Mouse (Mus musculus) heart, embryonic 11.5 days (tissue): ENCODE data around the gene Gzmk. TPM values are rescaled to one million over a fixed set of nuclear protein-coding genes. Genes with fewer than 3 reads are reported as not detected.

Experiments used
- ATAC-seq: fragments of 200-750 bp; cut with Nextera tagmentation; replicated peaks from 2 replicates; pipeline ENCODE4 v1.8.0; 2017; ENCODE audit warnings: moderate library complexity; ENCODE audit not compliant: insufficient number of reproducible peaks, low FRiP score, low TSS enrichment
- H3K27ac ChIP-seq: fragments of 300-500 bp; sonication (generic); 2 replicates; pipeline ENCODE4 v1.5.1; 2014; ENCODE audit warnings: mild to moderate bottlenecking, low read depth, low read length
- H3K27me3 ChIP-seq: fragments of 300-500 bp; sonication (generic); 2 replicates; pipeline ENCODE4 v1.6.1; 2014; ENCODE audit warnings: mild to moderate bottlenecking, low read length, mixed read lengths; ENCODE audit not compliant: control insufficient read depth, insufficient read depth
- H3K36me3 ChIP-seq: fragments of 300-500 bp; sonication (generic); 2 replicates; pipeline ENCODE4 v1.6.1; 2014; ENCODE audit warnings: mild to moderate bottlenecking, low read length, moderate library complexity, mixed read lengths; ENCODE audit not compliant: control insufficient read depth, insufficient read depth
- H3K4me1 ChIP-seq: fragments of 300-500 bp; sonication (generic); 2 replicates; pipeline ENCODE4 v1.6.1; 2014; ENCODE audit warnings: low read length; ENCODE audit not compliant: control insufficient read depth, insufficient read depth
- H3K4me2 ChIP-seq: fragments of 300-500 bp; sonication (generic); 2 replicates; pipeline ENCODE4 v1.6.1; 2014; ENCODE audit warnings: mild to moderate bottlenecking, moderate library complexity
- H3K4me3 ChIP-seq: fragments of 300-500 bp; sonication (generic); 2 replicates; pipeline ENCODE4 v1.5.1; 2014; ENCODE audit warnings: low read depth, low read length
- H3K9ac ChIP-seq: fragments of 300-500 bp; sonication (generic); 2 replicates; pipeline ENCODE4 v1.6.1; 2014; ENCODE audit warnings: mild to moderate bottlenecking, low read depth, low read length, moderate library complexity
- H3K9me3 ChIP-seq: fragments of 300-500 bp; sonication (generic); replicated peaks from 2 replicates; pipeline ENCODE4 v1.6.1; 2016; ENCODE audit warnings: low read length; ENCODE audit not compliant: control insufficient read depth
- WGBS: fragments of 180-500 bp; shearing (Covaris S2); extraction: QIAGEN DNeasy Blood & Tissue Kit; methylation state at CpG from one replicate; pipeline ENCODE4 v1.1.7; 2014; ENCODE audit not compliant: insufficient replicate concordance; 5-methylcytosine and 5-hydroxymethylcytosine counted together
- polyA plus RNA-seq: library from polyadenylated mRNA; unstranded; fragments of >200 nt; fragmentation: Nextera tagmentation; extraction: Ambion mirVana; gene quantifications from 2 replicates; pipeline ENCODE4 v1.2.1, GENCODE M21; 2014

Gene Gzmk
- polyA plus RNA-seq, 1 experiment from 2014 or later, result not detected

DNA sequence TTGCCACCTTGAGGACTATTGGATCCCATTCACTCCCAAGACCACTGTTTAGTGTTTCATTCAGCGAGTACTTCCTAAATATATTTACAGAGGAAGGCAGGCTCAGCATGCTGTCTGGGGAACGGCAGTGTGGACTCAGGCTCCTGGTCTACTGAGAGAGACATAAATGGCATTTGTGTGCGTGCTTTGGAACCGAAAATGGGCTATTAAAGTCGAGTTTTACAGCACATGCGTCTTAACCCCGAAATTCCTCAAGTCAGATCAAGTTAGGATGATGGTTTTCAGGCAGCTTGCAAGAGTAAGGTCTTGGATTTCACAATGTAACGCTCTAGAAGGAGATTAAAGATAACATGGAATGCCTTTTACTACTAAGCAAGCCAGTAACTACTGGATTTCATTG, 25.0 kb downstream of the Gzmk start:
- H3K9ac ChIP-seq, result no peak overlapping the region
- no peak overlapping the region for H3K4me2 ChIP-seq
- no peaks in the 10 kb centered on the region for H3K36me3 ChIP-seq
- H3K4me3 ChIP-seq, result no peak overlapping the region
- no peaks in the 10 kb centered on the region for H3K27me3 ChIP-seq
- 67% methylated on average over 8 of the region's 8 CpGs for WGBS
- no peak overlapping the region for H3K27ac ChIP-seq
- no peaks in the 10 kb centered on the region; the same call in 1 of the 2 replicates for H3K4me1 ChIP-seq
- no peaks in the 10 kb centered on the region for H3K9me3 ChIP-seq
- ATAC-seq, result no peak

- ATAC-seq, result no peak
- Histone ChIP-seq H3K27ac (no peak overlapping the region), H3K4me1 (no peaks in the 10 kb centered on the region; the same call in 1 of the 2 replicates), H3K4me2 (no peak overlapping the region), H3K27me3 (no peaks in the 10 kb centered on the region), H3K9me3 (no peaks in the 10 kb centered on the region), H3K4me3 (no peak overlapping the region), H3K9ac (no peak overlapping the region), H3K36me3 (no peaks in the 10 kb centered on the region)
- 46% methylated on average over 3 of the region's 3 CpGs for WGBS
Measured at GRCm38 (mm10) chr13:113199331-113199730, 26.4 kb downstream of the Gzmk start.

DNA sequence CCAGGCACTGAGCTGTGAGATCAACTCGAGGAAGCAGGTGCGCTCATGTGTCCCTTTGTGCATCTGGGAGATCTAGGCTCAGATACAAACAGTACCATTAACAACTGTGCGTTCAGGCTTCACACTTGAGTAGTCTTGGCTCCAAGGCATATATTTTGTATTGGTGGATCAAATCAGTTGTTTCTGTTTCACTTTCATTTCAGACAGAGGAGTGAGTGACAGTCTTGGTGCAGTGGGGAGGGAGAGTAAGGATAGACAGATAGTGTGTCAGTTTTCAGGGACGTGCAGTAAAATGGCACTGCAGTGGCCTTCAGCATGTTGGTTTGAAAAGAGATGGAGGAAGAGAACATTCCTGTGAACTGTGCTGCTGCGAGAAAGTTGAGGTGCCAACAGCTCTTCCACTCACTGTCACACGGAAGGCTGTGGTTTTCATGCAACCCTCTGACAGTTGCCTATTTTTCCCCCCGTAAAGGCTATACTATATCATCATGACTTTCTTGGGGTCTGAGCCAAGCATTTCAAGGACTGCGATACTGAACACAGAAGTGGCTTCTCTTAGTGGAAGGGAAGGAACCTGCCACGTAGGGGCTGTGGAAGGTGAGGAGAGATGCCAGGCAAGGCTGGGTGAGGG, 27.7 kb downstream of the Gzmk start:
- Histone ChIP-seq H3K9ac (no peak overlapping the region), H3K9me3 (no peaks in the 10 kb centered on the region), H3K27ac (no peak overlapping the region), H3K27me3 (no peaks in the 10 kb centered on the region), H3K4me2 (no peak overlapping the region), H3K36me3 (no peaks in the 10 kb centered on the region), H3K4me3 (no peak overlapping the region), H3K4me1 (no peaks in the 10 kb centered on the region; the same call in 1 of the 2 replicates)
- WGBS, result 79% methylated on average over 9 of the region's 9 CpGs
- ATAC-seq, result no peak

DNA sequence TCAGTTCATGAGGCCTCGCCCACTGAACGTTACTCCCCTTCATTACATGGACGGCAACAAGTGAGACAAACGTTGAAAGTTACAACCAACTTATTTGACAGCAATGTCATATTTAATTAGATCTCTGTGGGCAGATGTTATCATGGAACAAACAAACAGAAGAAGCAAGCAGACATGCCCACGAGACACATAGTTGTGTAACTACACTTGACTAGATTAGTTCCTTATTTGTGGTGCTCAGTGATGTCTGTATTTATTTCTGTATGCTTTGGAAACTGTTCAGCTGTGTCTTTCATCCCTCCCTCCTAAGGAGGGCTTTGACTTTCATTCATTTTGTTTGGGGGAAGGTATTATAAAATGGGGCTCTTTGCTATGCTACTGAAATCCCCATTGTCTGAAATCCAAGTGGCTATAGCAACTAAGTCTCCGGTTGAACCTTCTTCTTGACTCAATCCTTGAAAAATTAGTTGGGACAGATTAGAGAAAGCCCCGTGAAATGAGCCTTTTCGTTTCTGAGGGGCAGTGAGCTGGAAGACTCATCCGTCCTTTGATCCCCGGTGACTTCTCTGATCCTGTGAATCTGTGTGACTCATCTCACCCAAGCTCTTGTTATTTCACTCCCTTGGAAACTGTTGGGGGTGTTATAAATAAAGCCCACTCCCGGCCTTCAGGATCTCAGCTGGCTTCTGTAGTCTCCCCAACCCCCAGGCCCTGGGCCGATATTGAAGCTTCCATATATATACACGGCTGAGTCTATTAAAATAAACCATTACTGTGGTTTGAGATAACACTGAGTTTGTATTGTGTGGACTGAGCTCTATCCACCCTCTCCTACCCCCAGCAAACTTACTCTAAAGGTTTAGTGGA, 28.7 kb downstream of the Gzmk start:
- Histone ChIP-seq H3K27me3 (no peaks in the 10 kb centered on the region), H3K4me1 (no peaks in the 10 kb centered on the region; the same call in 1 of the 2 replicates), H3K36me3 (no peaks in the 10 kb centered on the region), H3K9me3 (no peaks in the 10 kb centered on the region), H3K4me2 (no peak overlapping the region), H3K4me3 (no peak overlapping the region), H3K9ac (no peak overlapping the region), H3K27ac (no peak overlapping the region)
- 53% methylated on average over 13 of the region's 13 CpGs for WGBS
- ATAC-seq, result no peak

DNA sequence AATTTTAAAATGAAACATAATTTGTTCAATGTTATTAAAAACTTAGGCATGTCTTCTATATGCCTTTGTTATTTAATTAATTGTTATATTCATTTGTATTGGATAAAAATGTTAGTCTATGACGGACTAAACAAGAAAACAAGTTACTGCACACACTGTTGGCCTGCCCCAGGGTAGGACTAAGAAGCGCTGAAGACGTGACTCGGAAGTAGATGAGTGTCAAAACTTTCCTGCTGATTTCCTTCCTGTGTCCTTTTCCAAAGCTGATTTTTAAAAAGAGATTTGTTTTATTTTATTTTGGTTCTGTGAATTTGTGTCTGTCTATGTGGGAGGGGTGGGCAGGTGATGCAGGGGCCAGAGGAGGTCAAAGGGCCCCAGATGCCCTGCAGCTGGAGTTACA, 42.0 kb downstream of the Gzmk start:
- WGBS, result 82% methylated on average over 4 of the region's 4 CpGs
- no peak overlapping the region for H3K9ac ChIP-seq
- H3K4me1 ChIP-seq, result no peaks in the 10 kb centered on the region
- H3K4me3 ChIP-seq, result no peak overlapping the region
- no peak overlapping the region for H3K27ac ChIP-seq
- no peaks in the 10 kb centered on the region for H3K9me3 ChIP-seq
- H3K27me3 ChIP-seq, result no peaks in the 10 kb centered on the region
- ATAC-seq, result no peak
- H3K4me2 ChIP-seq, result no peak overlapping the region
- no peaks in the 10 kb centered on the region for H3K36me3 ChIP-seq

DNA sequence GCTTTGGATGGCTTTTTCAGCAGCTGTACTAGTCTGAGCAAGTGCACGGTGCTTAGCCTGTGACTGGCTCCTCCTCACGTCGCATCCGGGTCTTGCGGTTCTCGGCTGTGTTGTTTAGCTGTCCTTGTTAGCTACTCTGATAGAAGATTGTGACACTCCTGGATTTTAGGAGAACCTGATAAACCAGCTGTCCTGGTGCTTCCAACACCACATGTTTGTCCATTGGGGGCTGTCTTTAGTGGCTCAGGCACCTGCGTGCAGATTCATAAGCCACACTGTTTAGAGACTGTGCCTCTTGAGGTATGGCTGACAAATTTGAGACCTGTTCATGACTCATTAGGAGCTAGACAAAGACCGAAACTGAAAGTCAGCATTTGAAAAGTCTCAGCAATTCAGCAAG, 42.4 kb downstream of the Gzmk start:
- no peak for ATAC-seq
- no peak overlapping the region for H3K4me3 ChIP-seq
- H3K36me3 ChIP-seq, result no peaks in the 10 kb centered on the region
- H3K9ac ChIP-seq, result no peak overlapping the region
- no peaks in the 10 kb centered on the region for H3K4me1 ChIP-seq
- no peaks in the 10 kb centered on the region for H3K27me3 ChIP-seq
- 84% methylated on average over 8 of the region's 8 CpGs for WGBS
- H3K9me3 ChIP-seq, result no peaks in the 10 kb centered on the region
- no peak overlapping the region for H3K4me2 ChIP-seq
- H3K27ac ChIP-seq, result no peak overlapping the region

DNA sequence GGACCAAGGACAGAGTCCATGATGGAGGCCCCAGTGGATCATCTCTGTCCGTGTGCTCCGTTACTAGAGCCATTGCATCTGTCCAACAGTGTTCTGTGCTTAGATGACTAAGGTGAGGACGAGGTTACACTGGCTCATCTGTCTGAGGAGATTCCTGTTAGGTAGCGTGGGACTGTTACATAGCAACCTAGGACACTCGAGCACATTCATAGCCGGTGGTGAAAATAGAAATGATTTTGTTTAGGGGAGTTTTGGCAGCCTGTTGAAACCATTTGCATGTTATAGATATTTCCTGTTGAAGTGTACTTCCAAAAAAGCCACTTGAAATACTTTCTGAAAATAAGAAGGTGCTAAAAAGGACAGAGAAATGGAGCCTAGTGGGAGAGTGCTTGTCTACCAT, 51.5 kb downstream of the Gzmk start:
- no peak for ATAC-seq
- H3K4me2 ChIP-seq, result no peak overlapping the region
- H3K4me1 ChIP-seq, result no peaks in the 10 kb centered on the region
- no peak overlapping the region for H3K27ac ChIP-seq
- no peaks in the 10 kb centered on the region for H3K9me3 ChIP-seq
- no peaks in the 10 kb centered on the region for H3K27me3 ChIP-seq
- 82% methylated on average over 6 of the region's 6 CpGs for WGBS
- H3K9ac ChIP-seq, result no peak overlapping the region
- H3K4me3 ChIP-seq, result no peak overlapping the region
- H3K36me3 ChIP-seq, result no peaks in the 10 kb centered on the region

DNA sequence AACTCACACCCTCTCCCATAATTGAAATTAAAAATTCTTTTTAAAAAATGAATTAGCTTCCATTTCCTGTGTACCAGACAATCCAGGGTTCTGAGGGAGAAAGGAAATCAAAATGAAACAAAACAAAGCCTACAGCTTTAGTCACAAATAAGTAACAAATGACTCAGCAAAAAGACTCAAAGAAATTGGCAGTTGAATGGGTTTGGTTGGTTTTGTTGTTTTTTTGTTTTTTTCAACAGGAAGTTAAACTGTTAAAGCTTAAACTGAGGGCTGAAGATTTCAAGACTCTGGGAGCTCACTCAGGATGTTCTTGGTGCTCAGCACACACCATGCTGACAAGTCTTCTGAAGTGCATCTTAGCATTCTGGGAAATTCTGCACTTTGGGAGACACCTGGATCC, 55.5 kb downstream of the Gzmk start:
- no peak overlapping the region for H3K27ac ChIP-seq
- H3K36me3 ChIP-seq, result no peaks in the 10 kb centered on the region
- no peaks in the 10 kb centered on the region for H3K4me1 ChIP-seq
- no peak overlapping the region for H3K4me3 ChIP-seq
- H3K27me3 ChIP-seq, result no peaks in the 10 kb centered on the region
- no peak for ATAC-seq
- H3K4me2 ChIP-seq, result no peak overlapping the region
- H3K9me3 ChIP-seq, result no peaks in the 10 kb centered on the region
- no peak overlapping the region for H3K9ac ChIP-seq
